Mouse (Mus musculus) liver, adult 2 months (tissue): ENCODE results near the gene Tbck.

Experiments
- CTCF ChIP-seq: fragments of 200-500 bp; IDR thresholded peaks from 2 replicates; pipeline ENCODE4 v1.5.1; 2011; ENCODE audit warnings: low read depth, low read length, control low read depth
- POLR2A ChIP-seq: fragments of 200-500 bp; IDR thresholded peaks from 2 replicates; pipeline ENCODE4 v1.6.1; 2011; ENCODE audit warnings: low read length, control low read depth; ENCODE audit not compliant: insufficient read depth; ENCODE audit errors: extremely low read depth

- TF ChIP-seq CTCF = no peak
- TF ChIP-seq POLR2A = no peak
Measured at GRCm38 (mm10) chr3:132851841-132852728, 168.1 kb downstream of the Tbck start.
